Comparison of ENCODE assay signal across 14 mouse cellular contexts in the genomic region with DNA sequence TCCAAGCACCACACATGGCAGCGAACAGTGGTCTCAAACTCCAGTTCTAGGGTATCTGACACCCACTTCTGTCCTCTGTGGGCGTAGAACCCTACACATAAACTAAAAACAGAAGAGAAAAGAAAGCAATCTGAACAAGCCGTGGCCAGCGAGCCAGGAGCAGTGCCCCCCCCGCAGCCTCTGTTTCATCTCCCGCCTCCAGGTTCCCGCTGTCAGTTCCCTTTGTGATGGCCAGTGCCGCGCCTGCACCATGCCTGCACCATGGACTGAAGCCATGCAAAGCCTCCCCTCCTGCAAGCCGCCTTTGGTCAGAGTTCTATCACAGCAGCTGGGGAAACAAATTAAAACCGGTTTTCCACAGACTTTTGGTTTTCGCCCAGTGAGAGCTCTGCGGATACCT.
DNase-seq lines count a peak whose midpoint lies in the region; ATAC-seq and TF ChIP-seq lines count a peak whose summit lies in the region.
"Had no signal": no experiment of that assay in that cellular context is flagged by ENCODE, and none has a peak within 500 bp of the region (broad histone marks: within the 10 kb centered on the region; RNA-seq: fewer than 3 reads in every experiment).

No protein-coding gene starts in this region.

- no peak overlapping the region for H3K4me3 ChIP-seq in heart, embryonic 10.5 days
- no peak overlapping the region for H3K4me3 ChIP-seq in midbrain, embryonic 12.5 days
- H3K4me3 ChIP-seq in midbrain, embryonic 15.5 days, result no peak overlapping the region
- H3K4me3 ChIP-seq in hindbrain, embryonic 12.5 days, result no peak overlapping the region
- H3K4me3 ChIP-seq in olfactory bulb, adult 2 months (ENCODE audit: insufficient read depth, low read depth, low read length), result no peak overlapping the region
- H3K4me3 ChIP-seq in thymus, adult 2 months (ENCODE audit: control insufficient read depth, insufficient read depth, low read length), result no peak overlapping the region

- no peaks in the 10 kb centered on the region for H3K27me3 ChIP-seq in heart, embryonic 10.5 days (ENCODE audit: insufficient read depth, poor library complexity, severe bottlenecking)
- H3K27me3 ChIP-seq in midbrain, embryonic 12.5 days, result no peaks in the 10 kb centered on the region
- H3K27me3 ChIP-seq in midbrain, embryonic 15.5 days (replicated peaks), result no peaks in the 10 kb centered on the region
- H3K27me3 ChIP-seq in hindbrain, embryonic 12.5 days, result no peaks in the 10 kb centered on the region
- no peaks in the 10 kb centered on the region for H3K27me3 ChIP-seq in thymus, adult 2 months (ENCODE audit: control insufficient read depth, insufficient read depth, low read length)

- H3K9me3 ChIP-seq in heart, embryonic 10.5 days, result no peaks in the 10 kb centered on the region
- no peaks in the 10 kb centered on the region for H3K9me3 ChIP-seq in midbrain, embryonic 12.5 days
- no peaks in the 10 kb centered on the region for H3K9me3 ChIP-seq in midbrain, embryonic 15.5 days
- no peaks in the 10 kb centered on the region for H3K9me3 ChIP-seq in hindbrain, embryonic 12.5 days (replicated peaks)
- H3K9me3 ChIP-seq: G1E had no signal

- TF ChIP-seq POLR2A in olfactory bulb, adult 2 months (IDR thresholded peaks at IDR 0.05; ENCODE audit: insufficient read depth, low read depth, low read length), result no peak
- TF ChIP-seq POLR2A in thymus, adult 2 months (IDR thresholded peaks at IDR 0.05; ENCODE audit: control insufficient read depth, extremely low read depth, insufficient read depth, low read length, poor library complexity), result no peak

- WGBS in heart, embryonic 10.5 days, result 44% methylated on average over 13 of the region's 13 CpGs
- WGBS in midbrain, embryonic 12.5 days, result 26% methylated on average over 13 of the region's 13 CpGs
- WGBS in midbrain, embryonic 15.5 days, result 29% methylated on average over 13 of the region's 13 CpGs
- 25% methylated on average over 13 of the region's 13 CpGs for WGBS in hindbrain, embryonic 12.5 days
- 43% methylated on average over 13 of the region's 13 CpGs for WGBS in olfactory bulb, adult 2 months
- 77% methylated on average over 13 of the region's 13 CpGs for WGBS in thymus, adult 2 months

- ATAC-seq in midbrain, embryonic 12.5 days (ENCODE audit: low FRiP score, low read depth), result no peak
- ATAC-seq in midbrain, embryonic 15.5 days (replicated peaks), result no peak
- ATAC-seq in hindbrain, embryonic 12.5 days (ENCODE audit: low FRiP score), result no peak

- H3K4me1 ChIP-seq in heart, embryonic 10.5 days, result peaks cover 46% of the 10 kb centered on the region
- peaks cover 48% of the 10 kb centered on the region for H3K4me1 ChIP-seq in midbrain, embryonic 12.5 days
- peaks cover 41% of the 10 kb centered on the region for H3K4me1 ChIP-seq in midbrain, embryonic 15.5 days
- peaks cover 48% of the 10 kb centered on the region for H3K4me1 ChIP-seq in hindbrain, embryonic 12.5 days
- peaks cover 38% of the 10 kb centered on the region for H3K4me1 ChIP-seq in olfactory bulb, adult 2 months (ENCODE audit: control insufficient read depth, insufficient read depth, low read length)
- peaks cover 48% of the 10 kb centered on the region for H3K4me1 ChIP-seq in thymus, adult 2 months (replicated peaks; ENCODE audit: control insufficient read depth, insufficient read depth, low read length)

- 0 out of 2 replicates have a peak overlapping the region, but pooled peaks have one; percentile 59 for H3K27ac ChIP-seq in heart, embryonic 10.5 days
- H3K27ac ChIP-seq in midbrain, embryonic 12.5 days (replicated peaks), result peak overlapping the region; percentile 94; the same call in 1 of the 2 replicates
- H3K27ac ChIP-seq in midbrain, embryonic 15.5 days, result no peak overlapping the region
- peak overlapping the region; percentile 35 for H3K27ac ChIP-seq in hindbrain, embryonic 12.5 days
- H3K27ac ChIP-seq in olfactory bulb, adult 2 months (ENCODE audit: insufficient read depth, low read depth, low read length), result 0 out of 2 replicates have a peak overlapping the region, but pooled peaks have one; percentile 8
- H3K27ac ChIP-seq in thymus, adult 2 months (ENCODE audit: control insufficient read depth, insufficient read depth, low read length), result no peak overlapping the region

- H3K4me2 ChIP-seq in midbrain, embryonic 12.5 days (replicated peaks), result no peak overlapping the region
- H3K4me2 ChIP-seq in midbrain, embryonic 15.5 days, result no peak overlapping the region
- H3K4me2 ChIP-seq in hindbrain, embryonic 12.5 days (replicated peaks), result no peak overlapping the region

- no peak for TF ChIP-seq CTCF in olfactory bulb, adult 2 months (IDR thresholded peaks at IDR 0.05; ENCODE audit: insufficient read depth, low read depth, low read length)
- TF ChIP-seq CTCF in thymus, adult 2 months (IDR thresholded peaks at IDR 0.05; ENCODE audit: borderline replicate concordance, control insufficient read depth, extremely low read depth, insufficient read depth, low read length, poor library complexity), result no peak

- no peak overlapping the region for H3K9ac ChIP-seq in midbrain, embryonic 12.5 days (replicated peaks)
- H3K9ac ChIP-seq in midbrain, embryonic 15.5 days, result no peak overlapping the region
- H3K9ac ChIP-seq in hindbrain, embryonic 12.5 days, result no peak overlapping the region

- DNase-seq in heart, embryonic 10.5 days (ENCODE audit: low spot score), result no peak
- DNase-seq in heart, adult 11 months, result no peak
- DNase-seq in urinary bladder, postnatal 14 days (ENCODE audit: low spot score), result no peak
- DNase-seq in thymus, adult 2 months, result no peak
- DNase-seq: adrenal gland, postnatal 36 days; cerebellum, adult 11 months; gastrocnemius, postnatal 25 days; kidney, adult 18-20 months; right cerebral cortex, postnatal 25 days had no signal

- H3K36me3 ChIP-seq in heart, embryonic 10.5 days, result peaks cover 5% of the 10 kb centered on the region; the same call in 1 of the 2 replicates
- no peaks in the 10 kb centered on the region for H3K36me3 ChIP-seq in midbrain, embryonic 12.5 days
- no peaks in the 10 kb centered on the region for H3K36me3 ChIP-seq in midbrain, embryonic 15.5 days (replicated peaks)
- no peaks in the 10 kb centered on the region for H3K36me3 ChIP-seq in hindbrain, embryonic 12.5 days
- H3K36me3 ChIP-seq in thymus, adult 2 months (ENCODE audit: control insufficient read depth, insufficient read depth, low read length), result no peaks in the 10 kb centered on the region

Comparison
In these comparisons a context has a peak if more than half of its experiments do, and no peak if none do; other contexts are left out.
1. H3K27ac ChIP-seq: peak in heart, embryonic 10.5 days (single experiment), midbrain, embryonic 12.5 days (single experiment), hindbrain, embryonic 12.5 days (single experiment) and olfactory bulb, adult 2 months (single experiment); none in midbrain, embryonic 15.5 days (single experiment) and thymus, adult 2 months (single experiment).